Mouse (Mus musculus) midbrain, postnatal 0 days (tissue): ENCODE measurements around the gene Stap2. TPM values are rescaled to one million over a fixed set of nuclear protein-coding genes. Genes with fewer than 3 reads are reported as not detected.
A peak's percentile ranks its signal among the peaks of the same experiment; 100 is the strongest.

ENCODE experiments used
- ATAC-seq: fragments of 200-750 bp; cut with Nextera tagmentation; 2 replicates; pipeline ENCODE4 v1.8.0; 2017; ENCODE audit warnings: moderate number of reproducible peaks, mild to moderate bottlenecking, moderate TSS enrichment, moderate library complexity; ENCODE audit not compliant: low FRiP score
- DNase-seq: peaks from one replicate; pipeline ENCODE4 v3.0.0-alpha.2; 2015; ENCODE audit warnings: low spot score
- H3K27ac ChIP-seq: fragments of 300-500 bp; sonication (generic); 2 replicates; pipeline ENCODE4 v1.5.1; 2014; ENCODE audit warnings: low read depth, mild to moderate bottlenecking, low read length, mixed read lengths
- H3K27me3 ChIP-seq: fragments of 300-500 bp; sonication (generic); 2 replicates; pipeline ENCODE4 v1.6.1; 2014; ENCODE audit warnings: low read length, control low read depth, mixed read lengths; ENCODE audit not compliant: insufficient read depth
- H3K36me3 ChIP-seq: fragments of 300-500 bp; sonication (generic); 2 replicates; pipeline ENCODE4 v1.6.1; 2014; ENCODE audit warnings: low read length, control low read depth, mixed read lengths; ENCODE audit not compliant: insufficient read depth
- H3K4me1 ChIP-seq: fragments of 300-500 bp; sonication (generic); 2 replicates; pipeline ENCODE4 v1.6.1; 2014; ENCODE audit warnings: mild to moderate bottlenecking, control low read depth, antibody characterized with exemption, low read length, mixed read lengths; ENCODE audit not compliant: insufficient read depth
- H3K4me2 ChIP-seq: fragments of 300-500 bp; sonication (generic); 2 replicates; pipeline ENCODE4 v1.6.1; 2014; ENCODE audit warnings: low read depth, mild to moderate bottlenecking, low read length, mixed read lengths; ENCODE audit not compliant: poor library complexity, severe bottlenecking
- H3K4me3 ChIP-seq: fragments of 300-500 bp; sonication (generic); 2 replicates; pipeline ENCODE4 v1.5.1; 2014; ENCODE audit warnings: low read depth, mild to moderate bottlenecking, low read length, moderate library complexity
- H3K9ac ChIP-seq: fragments of 300-500 bp; sonication (generic); replicated peaks from 2 replicates; pipeline ENCODE4 v1.6.1; 2014; ENCODE audit warnings: mild to moderate bottlenecking, low read length, moderate library complexity, mixed read lengths; ENCODE audit not compliant: poor library complexity, severe bottlenecking
- H3K9me3 ChIP-seq: fragments of 300-500 bp; sonication (generic); 2 replicates; pipeline ENCODE4 v1.6.1; 2016; ENCODE audit warnings: low read length, control low read depth
- CTCF ChIP-seq: IDR thresholded peaks from 2 replicates; pipeline ENCODE4 v1.5.1; 2016; ENCODE audit warnings: antibody characterized with exemption, mild to moderate bottlenecking
- WGBS: fragments of 180-500 bp; shearing (Covaris S2); extraction: QIAGEN DNeasy Blood & Tissue Kit; methylation state at CpG from one replicate; pipeline ENCODE4 v1.1.7; 2014; 5-methylcytosine and 5-hydroxymethylcytosine counted together
- polyA plus RNA-seq: library from polyadenylated mRNA; unstranded; fragments of >200 nt; fragmentation: Nextera tagmentation; extraction: Ambion mirVana; gene quantifications from 2 replicates; pipeline ENCODE4 v1.2.1, GENCODE M21; 2015
- total RNA-seq: library from RNA; depleted of rRNA; stranded (reverse); fragments of >200 nt; gene quantifications from 2 replicates; pipeline ENCODE4 v1.2.3, GENCODE M21; 2014

Stap2 gene
- total and polyA plus RNA-seq, 2 experiments from 2014 or later, result 2.4 to 4.3 TPM

GRCm38 (mm10) chr17:56010255-56010654, 4.9 kb upstream of the Stap2 start:
- DNase-seq (no peak), ATAC-seq (no peak)
- Histone ChIP-seq H3K27me3 (no peaks in the 10 kb centered on the region), H3K4me3 (peak overlapping the region; percentile 66), H3K9me3 (no peaks in the 10 kb centered on the region), H3K27ac (no peak overlapping the region), H3K36me3 (peaks cover 20% of the 10 kb centered on the region; the same call in 1 of the 2 replicates), H3K4me2 (peak overlapping the region; percentile 96), H3K4me1 (peaks cover 11% of the 10 kb centered on the region), H3K9ac (peak overlapping the region; percentile 72)
- TF ChIP-seq CTCF, result no peak
- 71% methylated on average over 14 of the region's 14 CpGs for WGBS

- WGBS, result 41% methylated on average over 2 of the region's 2 CpGs
- no peaks in the 10 kb centered on the region for H3K9me3 ChIP-seq
- peak overlapping the region; percentile 96 for H3K4me2 ChIP-seq
- peaks cover 11% of the 10 kb centered on the region for H3K4me1 ChIP-seq
- H3K9ac ChIP-seq, result peak overlapping the region; percentile 72
- H3K4me3 ChIP-seq, result peak overlapping the region; percentile 66
- H3K27ac ChIP-seq, result peak overlapping the region; percentile 88
- no peak for DNase-seq
- no peak for ATAC-seq
- H3K36me3 ChIP-seq, result peaks cover 17% of the 10 kb centered on the region; the same call in 1 of the 2 replicates
- no peak for TF ChIP-seq CTCF
- no peaks in the 10 kb centered on the region for H3K27me3 ChIP-seq
Observed at GRCm38 (mm10) chr17:56009962-56010240, 4.5 kb upstream of the Stap2 start.

- Histone ChIP-seq H3K27me3 (no peaks in the 10 kb centered on the region), H3K4me3 (peak overlapping the region; percentile 66), H3K36me3 (0 out of 2 replicates have a peak, but pooled peaks cover 15% of the 10 kb centered on the region), H3K4me2 (peak overlapping the region; percentile 96), H3K9ac (peak overlapping the region; percentile 72), H3K4me1 (peaks cover 11% of the 10 kb centered on the region), H3K27ac (peak overlapping the region; percentile 88), H3K9me3 (no peaks in the 10 kb centered on the region)
- peak; percentile 59 for TF ChIP-seq CTCF
- ATAC-seq (peak; percentile 87), DNase-seq (peak; percentile 93)
- WGBS, result 1% methylated on average over 58 of the region's 62 CpGs
Observed at GRCm38 (mm10) chr17:56009088-56009961, 3.9 kb upstream of the Stap2 start.

GRCm38 (mm10) chr17:56008356-56009087, 3.1 kb upstream of the Stap2 start:
- no peaks in the 10 kb centered on the region for H3K27me3 ChIP-seq
- H3K27ac ChIP-seq, result peak overlapping the region; percentile 88
- H3K9me3 ChIP-seq, result no peaks in the 10 kb centered on the region
- ATAC-seq (peak; percentile 93), DNase-seq (peak; percentile 99)
- 0% methylated on average over 21 of the region's 21 CpGs for whole genome bisulfite sequencing
- peak overlapping the region; percentile 96 for H3K4me2 ChIP-seq
- TF ChIP-seq CTCF, result no peak
- H3K9ac ChIP-seq, result peak overlapping the region; percentile 72
- H3K36me3 ChIP-seq, result 0 out of 2 replicates have a peak, but pooled peaks cover 14% of the 10 kb centered on the region
- H3K4me3 ChIP-seq, result peak overlapping the region; percentile 66
- H3K4me1 ChIP-seq, result peaks cover 11% of the 10 kb centered on the region

GRCm38 (mm10) chr17:56007444-56008355, 2.3 kb upstream of the Stap2 start:
- no peak for DNase-seq
- Histone ChIP-seq H3K9me3 (no peaks in the 10 kb centered on the region), H3K27me3 (no peaks in the 10 kb centered on the region), H3K27ac (peak overlapping the region; percentile 88), H3K4me3 (peak overlapping the region; percentile 66), H3K36me3 (0 out of 2 replicates have a peak, but pooled peaks cover 11% of the 10 kb centered on the region), H3K9ac (no peak overlapping the region), H3K4me1 (peaks cover 11% of the 10 kb centered on the region), H3K4me2 (peak overlapping the region; percentile 96; the same call in 1 of the 2 replicates)
- TF ChIP-seq CTCF, result no peak; the same call in 1 of the 2 replicates
- ATAC-seq, result peak; percentile 39
- whole genome bisulfite sequencing, result 35% methylated on average over 13 of the region's 14 CpGs
